Comparison of ENCODE assay signal across 11 mouse cellular contexts in genomic region chr6:124770013-124770412, GRCm38 (mm10). TPM values are rescaled to one million over a fixed set of nuclear protein-coding genes. Genes with fewer than 3 reads are reported as not detected.
A peak's percentile ranks its signal among the peaks of the same experiment; 100 is the strongest.
DNase-seq lines count a peak whose midpoint lies in the region; ATAC-seq lines count a peak whose summit lies in the region.
"Had no signal": no experiment of that assay in that cellular context is flagged by ENCODE, and none has a peak within 500 bp of the region (broad histone marks: within the 10 kb centered on the region; RNA-seq: fewer than 3 reads in every experiment).

No protein-coding gene starts in this region.

- H3K4me2 ChIP-seq in limb, embryonic 12.5 days, result peak overlapping the region; percentile 92
- H3K4me2 ChIP-seq in stomach, embryonic 16.5 days (ENCODE audit: low read depth, low read length), result peak overlapping the region; percentile 94

- H3K27me3 ChIP-seq in megakaryocyte, embryonic 14.5 days (replicated peaks), result peaks cover 68% of the 10 kb centered on the region
- peaks cover 53% of the 10 kb centered on the region for H3K27me3 ChIP-seq in limb, embryonic 12.5 days
- no peaks in the 10 kb centered on the region for H3K27me3 ChIP-seq in stomach, embryonic 16.5 days (ENCODE audit: control insufficient read depth, insufficient read depth, low read length)

- peak overlapping the region; percentile 93 for H3K4me3 ChIP-seq in megakaryocyte, embryonic 14.5 days (replicated peaks)
- H3K4me3 ChIP-seq in limb, embryonic 12.5 days (replicated peaks), result peak overlapping the region; percentile 58
- peak overlapping the region; percentile 66 for H3K4me3 ChIP-seq in stomach, embryonic 16.5 days (replicated peaks; ENCODE audit: low read length)

- no peak overlapping the region for H3K27ac ChIP-seq in limb, embryonic 12.5 days
- H3K27ac ChIP-seq in stomach, embryonic 16.5 days (ENCODE audit: low read length), result no peak overlapping the region
- H3K27ac ChIP-seq: liver, embryonic 13.5 days had no signal

- peak; percentile 68 for DNase-seq in cerebellum, adult 9-11 months
- DNase-seq in urinary bladder, postnatal 25 days (ENCODE audit: low spot score), result no peak
- no peak for DNase-seq in frontal cortex, postnatal 36 days (ENCODE audit: low spot score in 2 of 2)
- DNase-seq: liver, embryonic 13.5 days had no signal

- H3K9ac ChIP-seq in limb, embryonic 12.5 days (replicated peaks), result peak overlapping the region; percentile 72; the same call in 1 of the 2 replicates
- H3K9ac ChIP-seq in stomach, embryonic 16.5 days (ENCODE audit: low read length), result peak overlapping the region; percentile 78

- ATAC-seq in cerebellum, adult (ENCODE audit: insufficient number of reproducible peaks, low FRiP score, low TSS enrichment), result no peak
- ATAC-seq in megakaryocyte, adult 5-6 weeks (ENCODE audit: poor library complexity, severe bottlenecking), result no peak
- ATAC-seq in limb, embryonic 12.5 days (ENCODE audit: insufficient number of reproducible peaks, insufficient read depth, low FRiP score, low TSS enrichment, low read depth), result no peak
- no peak for ATAC-seq in stomach, embryonic 16.5 days (ENCODE audit: insufficient read depth, low FRiP score)

- H3K9me3 ChIP-seq in megakaryocyte, embryonic 14.5 days, result no peaks in the 10 kb centered on the region
- H3K9me3 ChIP-seq in limb, embryonic 12.5 days, result no peaks in the 10 kb centered on the region
- no peaks in the 10 kb centered on the region for H3K9me3 ChIP-seq in stomach, embryonic 16.5 days (replicated peaks; ENCODE audit: control insufficient read depth, low read length)
- H3K9me3 ChIP-seq: liver, embryonic 13.5 days had no signal

- WGBS in limb, embryonic 12.5 days, result 67% methylated on average over 7 of the region's 7 CpGs
- WGBS in stomach, embryonic 16.5 days, result 64% methylated on average over 7 of the region's 7 CpGs

- peaks cover 16% of the 10 kb centered on the region for H3K36me3 ChIP-seq in megakaryocyte, embryonic 14.5 days (replicated peaks; ENCODE audit: low read length)
- no peaks in the 10 kb centered on the region for H3K36me3 ChIP-seq in limb, embryonic 12.5 days
- H3K36me3 ChIP-seq in stomach, embryonic 16.5 days (ENCODE audit: control insufficient read depth, insufficient read depth, low read length), result no peaks in the 10 kb centered on the region
- H3K36me3 ChIP-seq: liver, embryonic 13.5 days had no signal

- peaks cover 35% of the 10 kb centered on the region for H3K4me1 ChIP-seq in megakaryocyte, embryonic 14.5 days
- peaks cover 30% of the 10 kb centered on the region for H3K4me1 ChIP-seq in limb, embryonic 12.5 days (replicated peaks)
- peaks cover 15% of the 10 kb centered on the region for H3K4me1 ChIP-seq in stomach, embryonic 16.5 days (ENCODE audit: control insufficient read depth, insufficient read depth, low read length)

RNA-seq across cellular contexts. Expression of gene Eno2, which starts 0.5 kb away (rescaled TPM):
- polyA plus RNA-seq in megakaryocyte, embryonic 14.5 days (2012; ENCODE audit: insufficient read depth, low replicate concordance), result 5.8 and 6.2 TPM in 2 replicates
- not detected in 2 replicates for total RNA-seq in megakaryocyte, adult 5-6 weeks (2015)
- total RNA-seq in megakaryocyte, adult 5-6 weeks (2017), result not detected in 2 replicates
- polyA plus RNA-seq in limb, embryonic 12.5 days (2016; fragmentation: Nextera tagmentation; extraction: Ambion mirVana), result 4.8 TPM in 2 replicates
- polyA plus RNA-seq in stomach, embryonic 16.5 days (2015; fragmentation: Nextera tagmentation; extraction: Ambion mirVana), result 9.3 and 9.8 TPM in 2 replicates

RNA-seq across cellular contexts. Expression of gene Lrrc23, which starts 9.5 kb away (rescaled TPM):
- polyA plus RNA-seq in megakaryocyte, embryonic 14.5 days (2012; ENCODE audit: insufficient read depth, low replicate concordance), result not detected in 2 replicates
- not detected in 2 replicates for total RNA-seq in megakaryocyte, adult 5-6 weeks (2015)
- 0.26 and 3.9 TPM in 2 replicates for total RNA-seq in megakaryocyte, adult 5-6 weeks (2017)
- polyA plus RNA-seq in limb, embryonic 12.5 days (2016; fragmentation: Nextera tagmentation; extraction: Ambion mirVana), result 0.38 and 0.88 TPM in 2 replicates
- polyA plus RNA-seq in stomach, embryonic 16.5 days (2015; fragmentation: Nextera tagmentation; extraction: Ambion mirVana), result 0.53 and 0.65 TPM in 2 replicates
- total RNA-seq: adrenal gland, postnatal 14 days had no signal
- polyA plus RNA-seq: liver, embryonic 13.5 days had no signal

RNA-seq across cellular contexts. Expression of gene Atn1, which starts 13.7 kb away (rescaled TPM):
- 38.5 and 97.6 TPM in 2 replicates for polyA plus RNA-seq in megakaryocyte, embryonic 14.5 days (2012; ENCODE audit: insufficient read depth, low replicate concordance)
- 25.7 and 29.8 TPM in 2 replicates for total RNA-seq in megakaryocyte, adult 5-6 weeks (2015)
- total RNA-seq in megakaryocyte, adult 5-6 weeks (2017), result 3.0 and 10.9 TPM in 2 replicates
- 17.1 and 17.4 TPM in 2 replicates for polyA plus RNA-seq in limb, embryonic 12.5 days (2016; fragmentation: Nextera tagmentation; extraction: Ambion mirVana)
- polyA plus RNA-seq in stomach, embryonic 16.5 days (2015; fragmentation: Nextera tagmentation; extraction: Ambion mirVana), result 12.2 and 13.1 TPM in 2 replicates

RNA-seq across cellular contexts. Expression of gene Gm45234, which starts 14.2 kb away (rescaled TPM):
- 43.0 TPM in 1 of 2 replicates, not detected in the other for polyA plus RNA-seq in megakaryocyte, embryonic 14.5 days (2012; ENCODE audit: insufficient read depth, low replicate concordance)
- not detected in 2 replicates for total RNA-seq in megakaryocyte, adult 5-6 weeks (2015)
- not detected in 2 replicates for total RNA-seq in megakaryocyte, adult 5-6 weeks (2017)
- not detected in 2 replicates for polyA plus RNA-seq in limb, embryonic 12.5 days (2016; fragmentation: Nextera tagmentation; extraction: Ambion mirVana)
- polyA plus RNA-seq in stomach, embryonic 16.5 days (2015; fragmentation: Nextera tagmentation; extraction: Ambion mirVana), result not detected in 2 replicates
- total RNA-seq: adrenal gland, postnatal 14 days had no signal
- polyA plus RNA-seq: C2C12; liver, embryonic 13.5 days had no signal

RNA-seq across cellular contexts. Expression of gene Grcc10, which starts 28.8 kb away (rescaled TPM):
- polyA plus RNA-seq in megakaryocyte, embryonic 14.5 days (2012; ENCODE audit: insufficient read depth, low replicate concordance), result 11.7 and 65.2 TPM in 2 replicates
- 177 and 203 TPM in 2 replicates for total RNA-seq in megakaryocyte, adult 5-6 weeks (2015)
- 121 and 136 TPM in 2 replicates for total RNA-seq in megakaryocyte, adult 5-6 weeks (2017)
- 479 and 511 TPM in 2 replicates for polyA plus RNA-seq in limb, embryonic 12.5 days (2016; fragmentation: Nextera tagmentation; extraction: Ambion mirVana)
- polyA plus RNA-seq in stomach, embryonic 16.5 days (2015; fragmentation: Nextera tagmentation; extraction: Ambion mirVana), result 352 and 357 TPM in 2 replicates
